Mouse (Mus musculus): ENCODE measurements at regions not wholly inside any gene's neighbourhood (a gene's known extent, or its start where the extent isn't known, plus 50 kb on each side); places are given as distances from the start of the nearest gene placed in this dataset.

DNA sequence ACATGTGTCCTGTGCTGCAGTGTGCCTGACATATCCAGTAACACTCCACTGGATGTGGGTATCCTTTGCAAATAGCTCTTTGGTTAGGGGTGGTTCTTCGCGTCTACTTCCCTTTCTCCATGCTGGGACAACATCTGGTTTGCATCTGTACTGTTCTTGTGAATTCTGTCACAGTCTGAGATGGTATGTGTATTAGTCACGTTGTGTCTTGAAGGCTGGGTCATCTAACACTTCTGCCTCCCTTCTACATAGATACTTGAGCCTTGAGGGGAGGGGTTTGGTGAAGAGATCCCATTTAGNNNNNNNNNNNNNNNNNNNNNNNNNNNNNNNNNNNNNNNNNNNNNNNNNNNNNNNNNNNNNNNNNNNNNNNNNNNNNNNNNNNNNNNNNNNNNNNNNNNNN, 294.9 kb downstream of the Lmo7 start:
- intact Hi-C loops (cut with DNase I) = no loop called here

DNA sequence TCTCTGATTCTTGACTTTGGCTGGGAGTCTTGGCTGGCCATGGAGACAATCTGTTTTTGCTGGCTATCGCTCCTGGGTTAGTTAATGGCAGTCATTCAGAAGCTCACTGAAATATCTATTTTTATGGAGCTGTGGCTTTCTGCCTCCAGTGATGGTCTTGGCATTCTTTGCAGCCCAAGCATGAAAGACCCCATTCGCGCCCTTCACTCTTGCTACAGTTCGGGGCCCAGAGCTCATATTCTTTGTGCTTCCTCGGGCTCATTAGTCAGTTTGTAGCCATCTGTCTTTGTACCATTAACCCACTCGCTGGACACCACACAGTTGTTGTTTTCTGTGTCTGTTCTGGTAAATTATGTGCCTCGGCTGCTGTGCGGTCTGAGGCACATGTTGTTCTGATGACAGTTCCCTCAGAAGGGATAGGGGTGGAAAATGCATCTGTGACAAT, 290.4 kb downstream of the Lmo7 start:
- intact Hi-C loops (cut with DNase I) = no loop called here

DNA sequence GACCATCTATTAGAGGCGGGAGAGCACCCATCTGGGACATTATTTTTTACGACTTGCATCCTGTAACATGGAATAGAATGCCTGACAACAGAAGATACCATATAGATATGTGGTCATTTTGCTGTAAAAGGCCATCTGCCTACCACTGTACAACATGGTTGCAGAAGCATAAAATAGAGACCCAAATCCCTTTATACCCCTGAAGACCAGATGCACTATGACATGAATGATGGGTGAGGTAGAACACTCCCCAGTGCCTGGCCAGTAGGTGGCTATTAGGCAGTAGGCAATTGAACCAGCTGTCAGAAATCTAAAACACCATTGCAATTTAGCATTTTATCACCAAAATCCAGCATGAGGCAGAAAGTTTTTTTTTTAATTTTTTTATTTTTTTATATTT, 289.6 kb downstream of the Lmo7 start:
- intact Hi-C loops (cut with DNase I) = no loop called here

DNA sequence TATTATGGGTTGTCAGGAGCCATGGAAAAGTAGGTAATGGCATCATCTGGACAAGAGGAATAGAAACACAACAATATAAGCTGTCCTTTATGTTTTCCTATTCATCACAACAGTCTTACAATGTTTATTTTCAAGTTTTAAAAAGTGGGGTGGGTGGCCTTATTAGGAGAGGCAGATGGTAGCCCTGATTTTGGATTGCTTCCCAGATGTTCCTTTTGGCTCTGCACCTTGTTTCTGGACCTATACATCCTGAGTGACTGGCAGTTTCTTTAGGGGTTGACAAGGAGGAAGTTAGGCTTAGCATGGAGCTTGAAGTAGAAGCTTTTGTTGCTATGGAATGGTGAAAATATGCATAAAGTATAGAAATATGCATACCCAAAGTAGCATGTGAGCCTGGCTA, 286.8 kb downstream of the Lmo7 start:
- intact Hi-C loops (cut with DNase I) = no loop called here

DNA sequence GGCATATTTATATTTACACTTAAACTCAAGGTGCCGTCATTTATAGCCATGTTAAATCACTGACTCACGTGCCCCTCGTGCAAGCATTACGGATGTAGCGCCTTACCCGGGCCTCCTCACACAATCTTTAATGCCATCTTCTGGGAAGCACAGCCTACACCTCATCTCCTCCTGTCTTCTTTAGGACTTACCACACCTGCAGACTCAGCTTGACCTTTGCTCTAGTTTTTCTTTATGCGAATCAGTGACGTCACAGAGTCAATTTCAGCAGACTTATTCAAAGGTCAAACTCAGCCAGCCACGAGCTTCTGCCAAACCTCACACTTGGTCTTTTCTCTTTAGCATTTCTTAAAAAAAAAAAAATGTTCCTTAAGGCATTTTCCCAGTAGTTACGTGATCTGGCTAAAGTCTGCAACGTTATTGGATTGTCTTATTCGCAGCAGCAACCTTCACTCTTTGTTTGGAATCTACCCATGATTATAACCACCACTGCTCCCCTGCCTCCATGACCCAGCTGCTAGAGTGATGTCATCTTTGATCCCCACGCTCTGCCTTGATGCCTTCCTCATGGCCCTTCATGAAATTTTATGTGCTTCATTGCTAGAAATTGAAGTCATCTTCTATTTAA, 285.3 kb downstream of the Lmo7 start:
- intact Hi-C loops (cut with DNase I) = no loop called here

DNA sequence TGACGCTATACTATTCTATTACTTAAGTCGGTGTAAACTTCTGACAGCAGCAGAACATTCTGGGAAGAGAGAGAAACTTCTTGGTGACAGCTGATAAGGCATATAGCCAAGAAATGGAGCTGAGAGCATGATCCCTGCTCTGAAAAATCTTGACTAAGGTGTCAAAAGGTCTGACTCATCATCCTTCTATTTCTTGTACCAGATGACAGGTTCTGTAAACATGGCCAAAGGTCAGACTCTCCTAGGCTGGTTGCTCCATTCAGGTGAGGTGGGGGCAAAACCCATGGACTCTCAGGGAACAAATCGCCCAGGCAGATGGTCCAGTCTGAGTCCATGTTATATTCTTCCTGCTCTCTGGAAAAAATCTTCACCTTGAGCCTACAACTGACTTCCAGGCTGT, 283.5 kb downstream of the Lmo7 start:
- intact Hi-C loops (cut with DNase I) = no loop called here

DNA sequence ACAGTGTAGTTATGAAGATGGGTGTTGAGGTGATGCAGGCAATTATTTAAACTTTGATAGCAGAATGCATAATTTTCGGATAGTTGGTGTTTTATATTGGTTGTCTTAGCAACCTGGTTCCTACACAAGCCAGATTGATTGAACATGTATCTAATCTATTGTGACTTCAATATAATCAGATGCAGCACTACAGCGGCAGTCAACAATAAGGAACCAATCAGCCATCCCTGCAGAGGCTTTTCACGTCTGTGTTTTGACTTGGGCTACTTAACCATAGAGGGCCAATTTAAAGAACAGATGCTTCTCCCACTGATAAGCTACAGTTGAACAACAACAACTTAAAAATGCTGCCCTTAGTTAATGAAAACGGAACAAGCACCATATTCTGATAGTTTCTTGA, 267.8 kb downstream of the Lmo7 start:
- intact Hi-C loops (cut with DNase I) = no loop called here

DNA sequence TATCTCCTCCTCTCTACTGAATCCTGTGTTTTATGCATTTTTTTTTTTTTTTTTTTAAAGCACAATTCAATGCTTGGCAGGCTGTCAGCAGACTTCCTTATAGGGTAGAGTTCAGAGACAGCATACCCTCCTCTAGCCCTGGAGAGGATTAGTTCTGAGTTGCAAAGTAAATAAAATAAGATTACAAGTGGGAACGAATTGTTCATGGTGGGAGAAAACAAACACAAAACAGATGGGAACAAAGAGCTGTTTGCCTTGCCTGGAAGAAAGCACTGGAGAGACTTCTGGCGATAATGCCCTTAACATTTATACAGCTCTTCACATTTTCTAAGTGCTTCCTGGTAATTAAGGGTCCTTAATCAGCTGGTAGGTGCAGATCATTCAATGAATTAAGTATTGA, 254.6 kb downstream of the Lmo7 start:
- intact Hi-C loops (cut with DNase I) = no loop called here
